In genomic region chr2:102552095-102552537, GRCm38 (mm10) we compare ENCODE assay signal across 9 mouse cellular contexts. TPM values are rescaled to one million over a fixed set of nuclear protein-coding genes. Genes with fewer than 3 reads are reported as not detected.
DNase-seq lines count a peak whose midpoint lies in the region; ATAC-seq lines count a peak whose summit lies in the region.
"Had no signal": no experiment of that assay in that cellular context is flagged by ENCODE, and none has a peak within 500 bp of the region (broad histone marks: within the 10 kb centered on the region; RNA-seq: fewer than 3 reads in every experiment).

No protein-coding gene starts in this region.

- no peak overlapping the region for H3K27ac ChIP-seq in heart, embryonic 13.5 days (replicated peaks)
- no peak overlapping the region for H3K27ac ChIP-seq in heart, embryonic 12.5 days (ENCODE audit: poor library complexity, severe bottlenecking)
- peak overlapping the region; percentile 31; the same call in 1 of the 2 replicates for H3K27ac ChIP-seq in lung, embryonic 16.5 days (ENCODE audit: low read length)
- no peak overlapping the region for H3K27ac ChIP-seq in hindbrain, embryonic 10.5 days

- peak; percentile 75 for DNase-seq in NIH3T3 (ENCODE audit: low read depth)
- DNase-seq in fibroblast of lung, adult 2 months (ENCODE audit: low read depth), result peak; percentile 47
- DNase-seq in Muller cell, postnatal 12 days (ENCODE audit: inconsistent ontology term), result no peak
- no peak for DNase-seq in frontal cortex, postnatal 14 days (ENCODE audit: low spot score in 2 of 2)
- no peak for DNase-seq in hindbrain, embryonic 10.5 days (ENCODE audit: low spot score)

- ATAC-seq in heart, embryonic 13.5 days (ENCODE audit: extremely low read depth, insufficient number of reproducible peaks, low FRiP score, low TSS enrichment), result no peak
- no peak for ATAC-seq in heart, embryonic 12.5 days (ENCODE audit: insufficient number of reproducible peaks, low FRiP score)
- ATAC-seq in lung, embryonic 16.5 days (ENCODE audit: low read depth), result peak; percentile 48

- peak overlapping the region; percentile 2; the same call in 1 of the 2 replicates for H3K4me2 ChIP-seq in heart, embryonic 13.5 days
- no peak overlapping the region for H3K4me2 ChIP-seq in heart, embryonic 12.5 days
- H3K4me2 ChIP-seq in lung, embryonic 16.5 days (ENCODE audit: low read depth, low read length), result peak overlapping the region; percentile 17; the same call in 1 of the 2 replicates

- H3K9me3 ChIP-seq in heart, embryonic 13.5 days, result no peaks in the 10 kb centered on the region
- no peaks in the 10 kb centered on the region for H3K9me3 ChIP-seq in heart, embryonic 12.5 days (replicated peaks)
- H3K9me3 ChIP-seq in lung, embryonic 16.5 days (ENCODE audit: control insufficient read depth, low read length), result no peaks in the 10 kb centered on the region
- H3K9me3 ChIP-seq in hindbrain, embryonic 10.5 days, result no peaks in the 10 kb centered on the region

- WGBS in heart, embryonic 13.5 days, result 28% methylated on average over 5 of the region's 5 CpGs
- WGBS in heart, embryonic 12.5 days, result 30% methylated on average over 5 of the region's 5 CpGs
- 10% methylated on average over 5 of the region's 5 CpGs for WGBS in lung, embryonic 16.5 days
- WGBS in hindbrain, embryonic 10.5 days, result 58% methylated on average over 5 of the region's 5 CpGs

- H3K36me3 ChIP-seq in heart, embryonic 13.5 days, result no peaks in the 10 kb centered on the region
- H3K36me3 ChIP-seq in heart, embryonic 12.5 days, result no peaks in the 10 kb centered on the region
- no peaks in the 10 kb centered on the region for H3K36me3 ChIP-seq in lung, embryonic 16.5 days (ENCODE audit: control insufficient read depth, insufficient read depth, low read length)
- H3K36me3 ChIP-seq in hindbrain, embryonic 10.5 days, result no peaks in the 10 kb centered on the region

- H3K9ac ChIP-seq in heart, embryonic 13.5 days, result no peak overlapping the region
- H3K9ac ChIP-seq in heart, embryonic 12.5 days, result no peak overlapping the region
- H3K9ac ChIP-seq in lung, embryonic 16.5 days (ENCODE audit: low read length), result no peak overlapping the region

- H3K27me3 ChIP-seq in heart, embryonic 13.5 days (replicated peaks), result peaks cover 46% of the 10 kb centered on the region
- H3K27me3 ChIP-seq in heart, embryonic 12.5 days (replicated peaks), result peaks cover 44% of the 10 kb centered on the region
- no peaks in the 10 kb centered on the region for H3K27me3 ChIP-seq in lung, embryonic 16.5 days (ENCODE audit: control insufficient read depth, insufficient read depth, low read depth, low read length)
- H3K27me3 ChIP-seq in hindbrain, embryonic 10.5 days (ENCODE audit: insufficient read depth, poor library complexity, severe bottlenecking), result peaks cover 35% of the 10 kb centered on the region

- no peak overlapping the region for H3K4me3 ChIP-seq in heart, embryonic 13.5 days
- H3K4me3 ChIP-seq in heart, embryonic 12.5 days, result no peak overlapping the region
- H3K4me3 ChIP-seq in lung, embryonic 16.5 days (ENCODE audit: low read length), result no peak overlapping the region
- H3K4me3 ChIP-seq in hindbrain, embryonic 10.5 days, result no peak overlapping the region
- H3K4me3 ChIP-seq: erythroblast, embryonic 14.5 days had no signal

- peaks cover 25% of the 10 kb centered on the region for H3K4me1 ChIP-seq in heart, embryonic 13.5 days
- H3K4me1 ChIP-seq in heart, embryonic 12.5 days (replicated peaks), result peaks cover 23% of the 10 kb centered on the region
- H3K4me1 ChIP-seq in lung, embryonic 16.5 days (replicated peaks; ENCODE audit: control insufficient read depth, insufficient read depth, low read length), result peaks cover 22% of the 10 kb centered on the region
- peaks cover 21% of the 10 kb centered on the region for H3K4me1 ChIP-seq in hindbrain, embryonic 10.5 days (replicated peaks)

RNA-seq across cellular contexts. Expression of gene Pamr1, which starts 2.3 kb away (rescaled TPM):
- polyA plus RNA-seq in heart, embryonic 13.5 days (2015; fragmentation: Nextera tagmentation; extraction: Ambion mirVana), result 1.4 and 2.2 TPM in 2 replicates
- 1.0 and 1.1 TPM in 2 replicates for polyA plus RNA-seq in heart, embryonic 12.5 days (2016; fragmentation: Nextera tagmentation; extraction: Ambion mirVana)
- 18.9 and 19.5 TPM in 2 replicates for polyA plus RNA-seq in lung, embryonic 16.5 days (2015; fragmentation: Nextera tagmentation; extraction: Ambion mirVana)
- 0.51 and 0.68 TPM in 2 replicates for polyA plus RNA-seq in hindbrain, embryonic 10.5 days (2016; fragmentation: Nextera tagmentation; extraction: Ambion mirVana)
- polyA plus RNA-seq: erythroblast, embryonic 14.5 days had no signal

Comparison
In these comparisons a context has a peak if more than half of its experiments do, and no peak if none do; other contexts are left out.
1. DNase-seq: peak in NIH3T3 (single experiment) and fibroblast of lung, adult 2 months (single experiment); none in Muller cell, postnatal 12 days (single experiment), frontal cortex, postnatal 14 days (0 of 2) and hindbrain, embryonic 10.5 days (single experiment).